Mouse (Mus musculus) kidney, embryonic 14.5 days (tissue): ENCODE measurements around the gene Amdhd1. TPM values are rescaled to one million over a fixed set of nuclear protein-coding genes. Genes with fewer than 3 reads are reported as not detected.
A peak's percentile ranks its signal among the peaks of the same experiment; 100 is the strongest.

Experiments
- ATAC-seq: fragments of 200-750 bp; cut with Nextera tagmentation; 2 replicates; pipeline ENCODE4 v1.8.0; 2017; ENCODE audit warnings: moderate number of reproducible peaks, mild to moderate bottlenecking, moderate TSS enrichment, moderate library complexity; ENCODE audit not compliant: low FRiP score, low TSS enrichment
- H3K27ac ChIP-seq: fragments of 300-500 bp; sonication (generic); 2 replicates; pipeline ENCODE4 v1.5.1; 2014; ENCODE audit warnings: low read depth, mild to moderate bottlenecking, low read length, moderate library complexity, mixed read lengths
- H3K27me3 ChIP-seq: fragments of 300-500 bp; sonication (generic); 2 replicates; pipeline ENCODE4 v1.6.1; 2014; ENCODE audit warnings: mild to moderate bottlenecking, low read length; ENCODE audit not compliant: control insufficient read depth, insufficient read depth
- H3K36me3 ChIP-seq: fragments of 300-500 bp; sonication (generic); 2 replicates; pipeline ENCODE4 v1.6.1; 2014; ENCODE audit warnings: low read length, mixed read lengths; ENCODE audit not compliant: control insufficient read depth, insufficient read depth
- H3K4me1 ChIP-seq: fragments of 300-500 bp; sonication (generic); 2 replicates; pipeline ENCODE4 v1.6.1; 2014; ENCODE audit warnings: low read length, mixed read lengths; ENCODE audit not compliant: control insufficient read depth, insufficient read depth
- H3K4me2 ChIP-seq: fragments of 300-500 bp; sonication (generic); replicated peaks from 2 replicates; pipeline ENCODE4 v1.6.1; 2014; ENCODE audit warnings: low read depth, mild to moderate bottlenecking, low read length
- H3K4me3 ChIP-seq: fragments of 300-500 bp; sonication (generic); 2 replicates; pipeline ENCODE4 v1.5.1; 2014; ENCODE audit warnings: mild to moderate bottlenecking, low read length
- H3K9ac ChIP-seq: fragments of 300-500 bp; sonication (generic); 2 replicates; pipeline ENCODE4 v1.6.1; 2014; ENCODE audit warnings: low read depth, mild to moderate bottlenecking, low read length, moderate library complexity
- H3K9me3 ChIP-seq: fragments of 300-500 bp; sonication (generic); 2 replicates; pipeline ENCODE4 v1.6.1; 2016; ENCODE audit warnings: low read length; ENCODE audit not compliant: control insufficient read depth
- WGBS: fragments of 180-500 bp; shearing (Covaris S2); extraction: QIAGEN DNeasy Blood & Tissue Kit; methylation state at CpG from one replicate; pipeline ENCODE4 v1.1.7; 2014; 5-methylcytosine and 5-hydroxymethylcytosine counted together
- polyA plus RNA-seq: library from polyadenylated mRNA; unstranded; fragments of >200 nt; fragmentation: Nextera tagmentation; extraction: Ambion mirVana; gene quantifications from 2 replicates; pipeline ENCODE4 v1.2.1, GENCODE M21; 2014

The Amdhd1 gene
- 0.33 and 0.76 TPM in 2 replicates for polyA plus RNA-seq

DNA sequence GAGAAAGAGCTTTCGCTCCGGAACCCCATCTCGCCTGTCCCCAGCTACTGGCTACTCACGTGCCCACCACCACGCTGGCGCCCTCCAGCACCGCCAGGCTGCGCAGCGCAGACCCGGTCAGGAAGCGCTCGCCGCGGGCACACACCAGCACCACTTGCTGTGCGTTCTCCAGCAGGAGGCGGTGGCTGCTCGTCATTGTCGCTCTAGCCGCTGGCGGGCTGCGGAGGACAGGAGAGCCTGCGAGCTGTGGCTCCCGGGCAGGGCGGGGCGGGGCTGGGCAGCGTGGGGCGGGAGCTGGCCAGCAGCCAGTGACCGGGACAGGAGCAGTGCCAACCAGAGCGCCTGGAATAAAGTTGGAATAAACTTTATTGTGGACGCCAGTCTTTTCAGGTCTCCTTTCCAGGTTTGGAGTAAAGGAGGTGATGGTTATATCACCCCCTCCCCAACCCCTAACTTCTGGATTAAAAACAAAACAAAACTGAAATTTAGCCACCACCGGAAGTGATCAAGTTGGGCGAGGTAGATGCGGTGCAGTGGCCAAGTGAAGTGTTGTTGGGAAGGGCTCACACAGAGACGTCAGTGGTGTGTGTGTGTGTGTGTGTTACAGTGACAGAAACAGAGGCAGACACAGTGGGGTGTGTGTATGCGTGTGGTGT is at the start of gene Amdhd1:
Gene Amdhd1, minus strand, starts transcription at position 259 of the 656 bp plus-strand sequence.
- Histone ChIP-seq H3K9me3 (no peaks in the 10 kb centered on the region), H3K4me3 (peak within 1 kb of the TSS; percentile 40), H3K27me3 (no peaks in the 10 kb centered on the region; the same call in 1 of the 2 replicates), H3K9ac (peak within 1 kb of the TSS; percentile 37; the same call in 1 of the 2 replicates), H3K36me3 (no peaks in the 10 kb centered on the region), H3K4me2 (peak within 1 kb of the TSS; percentile 78), H3K4me1 (peaks cover 12% of the 10 kb centered on the region), H3K27ac (no peak within 1 kb of the TSS)
- ATAC-seq, result peak; percentile 93
- 2% methylated on average over 35 of the region's 35 CpGs for WGBS

- H3K27ac ChIP-seq, result peak within 1 kb of the TSS; percentile 30; the same call in 1 of the 2 replicates
- H3K4me3 ChIP-seq, result peak within 1 kb of the TSS; percentile 82
- under 1% methylated on average over 52 of the region's 63 CpGs for WGBS
- H3K4me1 ChIP-seq, result peaks cover 11% of the 10 kb centered on the region
- ATAC-seq, result peak; percentile 92
- peak within 1 kb of the TSS; percentile 73 for H3K9ac ChIP-seq
- no peaks in the 10 kb centered on the region for H3K27me3 ChIP-seq
- H3K4me2 ChIP-seq, result peak within 1 kb of the TSS; percentile 80
- no peaks in the 10 kb centered on the region for H3K9me3 ChIP-seq
- peaks cover 20% of the 10 kb centered on the region for H3K36me3 ChIP-seq
Observed at GRCm38 (mm10) chr10:93589281-93589848, 49.5 kb upstream of the Amdhd1 start, which contains the start of gene Snrpf. Gene Snrpf (minus strand): TSS chr10:93589706.

- Histone ChIP-seq H3K36me3 (peaks cover 23% of the 10 kb centered on the region), H3K4me2 (peak overlapping the region; percentile 80), H3K9me3 (no peaks in the 10 kb centered on the region), H3K4me1 (peaks cover 11% of the 10 kb centered on the region), H3K9ac (peak overlapping the region; percentile 73), H3K4me3 (peak overlapping the region; percentile 82), H3K27ac (peak overlapping the region; percentile 30; the same call in 1 of the 2 replicates), H3K27me3 (no peaks in the 10 kb centered on the region)
- 3% methylated on average over 11 of the region's 11 CpGs for WGBS
- ATAC-seq, result no peak
Observed at GRCm38 (mm10) chr10:93588796-93589195, 49.0 kb upstream of the Amdhd1 start.

DNA sequence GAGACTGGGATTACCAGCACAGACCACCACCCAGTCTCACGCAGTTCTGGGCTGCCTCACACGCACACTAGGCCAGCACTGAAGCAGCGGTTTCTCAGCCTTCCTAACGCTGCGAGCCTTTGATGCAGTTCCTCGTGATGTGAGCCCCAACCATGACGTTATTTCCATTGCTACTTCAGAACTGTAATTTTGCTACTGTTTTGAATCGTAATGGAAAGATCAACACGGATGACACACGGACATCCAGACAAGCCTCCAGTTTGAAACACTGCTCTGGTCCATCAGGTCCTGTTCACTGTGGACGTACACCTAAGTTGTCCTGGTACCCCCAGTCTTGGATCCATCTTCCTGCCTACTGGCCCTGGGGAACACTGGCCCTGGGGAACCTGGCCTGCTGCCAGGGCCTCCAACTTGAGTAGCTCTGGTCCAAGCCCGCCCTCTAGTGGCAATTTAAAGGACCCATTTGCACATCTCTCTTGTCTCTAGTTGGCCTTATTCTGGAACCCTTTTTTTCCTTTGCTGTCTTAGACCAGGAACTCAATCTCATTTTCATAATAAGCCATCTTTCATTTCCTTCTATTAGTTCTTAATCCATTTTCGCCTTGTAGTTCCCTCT is 37.5 kb upstream of the Amdhd1 start:
- ATAC-seq, result peak; percentile 62; the same call in 1 of the 2 replicates
- H3K27me3 ChIP-seq, result no peaks in the 10 kb centered on the region
- 65% methylated on average over 13 of the region's 13 CpGs for WGBS

DNA sequence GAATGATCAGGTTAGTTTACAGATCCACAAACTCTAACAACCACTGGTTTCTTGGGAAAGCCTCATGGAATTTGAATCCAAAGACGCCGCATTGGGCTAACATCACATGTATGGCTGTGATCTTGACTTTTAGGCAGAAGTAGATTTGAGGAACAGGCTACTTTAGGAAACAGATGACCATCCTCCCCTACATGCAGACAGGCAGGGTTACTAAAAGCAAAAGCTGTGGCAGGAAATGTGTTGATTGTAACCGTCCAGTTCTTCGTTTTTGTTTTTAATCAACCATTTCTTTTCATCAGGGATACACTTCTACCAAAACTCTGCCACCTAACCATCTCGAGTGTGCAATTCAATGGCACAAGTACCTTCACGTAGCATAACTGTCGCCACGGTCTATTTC is 36.1 kb upstream of the Amdhd1 start:
- H3K4me1 ChIP-seq, result no peaks in the 10 kb centered on the region
- no peak overlapping the region for H3K27ac ChIP-seq
- H3K4me2 ChIP-seq, result no peak overlapping the region
- H3K9ac ChIP-seq, result no peak overlapping the region
- 89% methylated on average over 8 of the region's 8 CpGs for WGBS
- no peaks in the 10 kb centered on the region for H3K27me3 ChIP-seq
- no peaks in the 10 kb centered on the region for H3K36me3 ChIP-seq
- H3K4me3 ChIP-seq, result no peak overlapping the region
- ATAC-seq, result no peak
- no peaks in the 10 kb centered on the region for H3K9me3 ChIP-seq

More for the DNA sequence above, 37.5 kb upstream of the Amdhd1 start:
- Histone ChIP-seq H3K4me3 (no peak overlapping the region), H3K4me1 (no peaks in the 10 kb centered on the region), H3K4me2 (no peak overlapping the region), H3K36me3 (peaks cover 12% of the 10 kb centered on the region), H3K9me3 (no peaks in the 10 kb centered on the region), H3K9ac (no peak overlapping the region), H3K27ac (no peak overlapping the region)

GRCm38 (mm10) chr10:93574966-93575365 is 35.1 kb upstream of the Amdhd1 start:
- no peak overlapping the region for H3K4me2 ChIP-seq
- no peaks in the 10 kb centered on the region for H3K27me3 ChIP-seq
- no peak overlapping the region for H3K4me3 ChIP-seq
- H3K36me3 ChIP-seq, result no peaks in the 10 kb centered on the region
- no peak overlapping the region for H3K9ac ChIP-seq
- no peak overlapping the region for H3K27ac ChIP-seq
- no peaks in the 10 kb centered on the region for H3K9me3 ChIP-seq
- H3K4me1 ChIP-seq, result no peaks in the 10 kb centered on the region
- no peak for ATAC-seq
- WGBS, result 49% methylated on average over 4 of the region's 4 CpGs

GRCm38 (mm10) chr10:93572209-93572608 is 32.4 kb upstream of the Amdhd1 start:
- WGBS, result 53% methylated on average over 2 of the region's 2 CpGs
- H3K9me3 ChIP-seq, result no peaks in the 10 kb centered on the region

DNA sequence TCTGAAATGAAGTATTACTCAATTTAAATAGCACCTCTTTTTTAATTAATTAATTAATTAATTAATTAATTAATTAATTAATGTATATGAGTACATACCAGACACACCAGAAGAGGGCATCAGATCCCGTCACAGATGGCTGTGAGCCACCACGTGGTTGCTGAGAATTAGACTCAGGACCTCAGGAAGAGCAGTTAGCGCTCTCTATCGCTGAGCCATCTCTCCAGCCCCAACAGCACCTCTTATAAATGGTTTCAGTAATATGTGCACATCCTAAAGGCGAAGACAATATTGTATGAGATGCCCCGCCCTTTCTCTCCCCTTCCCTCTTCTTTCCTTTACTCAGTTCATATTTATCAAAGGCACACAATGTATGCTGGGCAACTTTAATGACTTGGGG is 28.8 kb upstream of the Amdhd1 start:
- H3K9ac ChIP-seq, result no peak overlapping the region
- ATAC-seq, result no peak
- H3K9me3 ChIP-seq, result no peaks in the 10 kb centered on the region
- no peak overlapping the region for H3K27ac ChIP-seq
- 93% methylated on average over 6 of the region's 6 CpGs for whole genome bisulfite sequencing
- no peak overlapping the region for H3K4me2 ChIP-seq
- no peaks in the 10 kb centered on the region for H3K4me1 ChIP-seq
- H3K36me3 ChIP-seq, result no peaks in the 10 kb centered on the region
- H3K27me3 ChIP-seq, result no peaks in the 10 kb centered on the region
- H3K4me3 ChIP-seq, result no peak overlapping the region

More at GRCm38 (mm10) chr10:93572209-93572608, 32.4 kb upstream of the Amdhd1 start:
- H3K27ac ChIP-seq, result no peak overlapping the region
- no peaks in the 10 kb centered on the region for H3K27me3 ChIP-seq
- H3K9ac ChIP-seq, result no peak overlapping the region
- no peak overlapping the region for H3K4me3 ChIP-seq
- no peaks in the 10 kb centered on the region for H3K4me1 ChIP-seq
- no peaks in the 10 kb centered on the region for H3K36me3 ChIP-seq
- H3K4me2 ChIP-seq, result no peak overlapping the region
- ATAC-seq, result no peak
